ENCODE assay signal across 9 mouse cellular contexts in the genomic region with DNA sequence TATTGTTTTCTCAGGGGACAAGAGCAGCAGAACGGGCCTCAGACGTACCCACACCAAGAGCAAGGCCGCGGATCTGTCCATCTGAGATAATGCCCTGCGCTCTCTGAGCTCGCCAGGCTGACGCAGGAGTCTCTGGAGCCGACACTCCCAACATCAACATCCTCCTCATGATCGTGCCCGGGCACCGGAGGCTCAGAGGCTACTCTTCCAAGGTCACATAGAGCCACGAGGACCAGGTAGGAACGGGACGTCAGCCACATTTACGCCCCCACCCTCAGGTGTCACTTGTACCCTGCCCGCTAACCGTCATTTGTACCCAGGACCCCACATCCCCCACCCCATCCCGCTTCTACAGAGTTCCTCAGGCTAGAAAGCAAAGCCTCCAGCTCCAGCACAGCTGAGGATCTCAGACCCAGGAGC. TPM values are rescaled to one million over a fixed set of nuclear protein-coding genes. Genes with fewer than 3 reads are reported as not detected.
DNase-seq lines count a peak whose midpoint lies in the region; ATAC-seq and TF ChIP-seq lines count a peak whose summit lies in the region.
"Had no signal": no experiment of that assay in that cellular context is flagged by ENCODE, and none has a peak within 500 bp of the region (broad histone marks: within the 10 kb centered on the region; RNA-seq: fewer than 3 reads in every experiment).

No protein-coding gene starts in this region.

- peak overlapping the region; percentile 76 for H3K4me2 ChIP-seq in hindbrain, embryonic 15.5 days
- peak overlapping the region; percentile 99 for H3K4me2 ChIP-seq in lung, embryonic 14.5 days

- under 1% methylated on average over 18 of the region's 18 CpGs for WGBS in thymus, adult 2 months
- WGBS in hindbrain, embryonic 15.5 days: 0% methylated on average over 18 of the region's 18 CpGs
- 0% methylated on average over 18 of the region's 18 CpGs for WGBS in lung, embryonic 14.5 days
- WGBS in olfactory bulb, adult 2 months: under 1% methylated on average over 18 of the region's 18 CpGs

- peak; percentile 47 to 49 for DNase-seq in adrenal gland, postnatal 36 days
- no peak for DNase-seq in adrenal gland, postnatal 4 days (ENCODE audit: low spot score in 2 of 2)
- no peak for DNase-seq in thymus, adult 2 months
- DNase-seq in thymus, postnatal 25 days: no peak
- peak; percentile 63 for DNase-seq in lung, embryonic 14.5 days
- DNase-seq in layer of hippocampus, adult 18-20 months (ENCODE audit: low spot score in 2 of 2): no peak

- no peak; the same call in 1 of the 2 replicates for TF ChIP-seq CTCF in thymus, adult 2 months (IDR thresholded peaks at IDR 0.05; ENCODE audit: borderline replicate concordance, control insufficient read depth, extremely low read depth, insufficient read depth, low read length, poor library complexity)
- TF ChIP-seq CTCF in lung, embryonic 14.5 days (IDR thresholded peaks at IDR 0.05; ENCODE audit: low read depth): no peak
- TF ChIP-seq CTCF in olfactory bulb, adult 2 months (IDR thresholded peaks at IDR 0.05; ENCODE audit: insufficient read depth, low read depth, low read length): no peak

- H3K4me1 ChIP-seq in thymus, adult 2 months (replicated peaks; ENCODE audit: control insufficient read depth, insufficient read depth, low read length): peaks cover 12% of the 10 kb centered on the region
- H3K4me1 ChIP-seq in hindbrain, embryonic 15.5 days (replicated peaks): peaks cover 30% of the 10 kb centered on the region
- H3K4me1 ChIP-seq in lung, embryonic 14.5 days (ENCODE audit: insufficient read depth): 0 out of 2 replicates have a peak, but pooled peaks cover 3% of the 10 kb centered on the region
- H3K4me1 ChIP-seq in olfactory bulb, adult 2 months (ENCODE audit: control insufficient read depth, insufficient read depth, low read length): peaks cover 9% of the 10 kb centered on the region

- peak; percentile 80 for ATAC-seq in hindbrain, embryonic 15.5 days (ENCODE audit: low FRiP score, low read depth)
- peak; percentile 66 for ATAC-seq in lung, embryonic 14.5 days (ENCODE audit: insufficient read depth)

- H3K36me3 ChIP-seq in thymus, adult 2 months (ENCODE audit: control insufficient read depth, insufficient read depth, low read length): no peaks in the 10 kb centered on the region
- H3K36me3 ChIP-seq in hindbrain, embryonic 15.5 days: no peaks in the 10 kb centered on the region
- no peaks in the 10 kb centered on the region for H3K36me3 ChIP-seq in lung, embryonic 14.5 days (ENCODE audit: insufficient read depth)

- peak overlapping the region; percentile 74 for H3K9ac ChIP-seq in hindbrain, embryonic 15.5 days
- H3K9ac ChIP-seq in lung, embryonic 14.5 days: peak overlapping the region; percentile 80

- H3K4me3 ChIP-seq in thymus, adult 2 months (ENCODE audit: control insufficient read depth, insufficient read depth, low read length): peak overlapping the region; percentile 61
- peak overlapping the region; percentile 69 for H3K4me3 ChIP-seq in hindbrain, embryonic 15.5 days
- H3K4me3 ChIP-seq in lung, embryonic 14.5 days (ENCODE audit: low read depth, low read length): peak overlapping the region; percentile 75
- H3K4me3 ChIP-seq in olfactory bulb, adult 2 months (ENCODE audit: insufficient read depth, low read depth, low read length): peak overlapping the region; percentile 67

- H3K27ac ChIP-seq in thymus, adult 2 months (ENCODE audit: control insufficient read depth, insufficient read depth, low read length): no peak overlapping the region
- H3K27ac ChIP-seq in hindbrain, embryonic 15.5 days (replicated peaks): peak overlapping the region; percentile 93
- peak overlapping the region; percentile 74 for H3K27ac ChIP-seq in lung, embryonic 14.5 days (ENCODE audit: low read depth)
- no peak overlapping the region for H3K27ac ChIP-seq in olfactory bulb, adult 2 months (ENCODE audit: insufficient read depth, low read depth, low read length)

- no peaks in the 10 kb centered on the region for H3K27me3 ChIP-seq in thymus, adult 2 months (ENCODE audit: control insufficient read depth, insufficient read depth, low read length)
- H3K27me3 ChIP-seq in hindbrain, embryonic 15.5 days: no peaks in the 10 kb centered on the region
- H3K27me3 ChIP-seq in lung, embryonic 14.5 days (ENCODE audit: insufficient read depth, low read length): no peaks in the 10 kb centered on the region

- no peaks in the 10 kb centered on the region for H3K9me3 ChIP-seq in hindbrain, embryonic 15.5 days
- H3K9me3 ChIP-seq in lung, embryonic 14.5 days (ENCODE audit: low read depth, low read length): no peaks in the 10 kb centered on the region

- TF ChIP-seq POLR2A in thymus, adult 2 months (IDR thresholded peaks at IDR 0.05; ENCODE audit: control insufficient read depth, extremely low read depth, insufficient read depth, low read length, poor library complexity): no peak
- no peak for TF ChIP-seq POLR2A in olfactory bulb, adult 2 months (IDR thresholded peaks at IDR 0.05; ENCODE audit: insufficient read depth, low read depth, low read length)

RNA-seq across cellular contexts. Expression of gene 1700037H04Rik, which starts 0.4 kb away (rescaled TPM):
- total RNA-seq in adrenal gland, postnatal 36 days (2021): 100 to 1,000 TPM in 1 of 2 experiments, 10 to 100 TPM in 1; 83.7 to 125 TPM
- 10 to 100 TPM; 42.1 to 47.4 TPM for total RNA-seq in adrenal gland, postnatal 4 days (2021)
- 108 and 135 TPM in 2 replicates for polyA plus RNA-seq in thymus, adult 2 months (2012; rRNA removed)
- 86.4 and 90.9 TPM in 2 replicates for polyA plus RNA-seq in hindbrain, embryonic 15.5 days (2015; fragmentation: Nextera tagmentation; extraction: Ambion mirVana)
- polyA plus RNA-seq in lung, embryonic 14.5 days (2014; fragmentation: Nextera tagmentation; extraction: Ambion mirVana): 70.6 and 76.1 TPM in 2 replicates
- not detected in 2 replicates for polyA plus RNA-seq in olfactory bulb, adult 2 months (2012; ENCODE audit: insufficient read depth, insufficient read length, low replicate concordance, missing spikeins)
- 10 to 100 TPM; 57.7 to 60.0 TPM for total RNA-seq in layer of hippocampus, adult 18-20 months (2021)

RNA-seq across cellular contexts. Expression of gene Cenpb, which starts 20.4 kb away (rescaled TPM):
- 10 to 100 TPM; 60.0 to 68.2 TPM for total RNA-seq in adrenal gland, postnatal 36 days (2021)
- total RNA-seq in adrenal gland, postnatal 4 days (2021): 10 to 100 TPM; 81.8 to 84.8 TPM
- 45.6 and 52.5 TPM in 2 replicates for polyA plus RNA-seq in thymus, adult 2 months (2012; rRNA removed)
- polyA plus RNA-seq in hindbrain, embryonic 15.5 days (2015; fragmentation: Nextera tagmentation; extraction: Ambion mirVana): 15.2 and 15.5 TPM in 2 replicates
- polyA plus RNA-seq in lung, embryonic 14.5 days (2014; fragmentation: Nextera tagmentation; extraction: Ambion mirVana): 9.3 and 9.7 TPM in 2 replicates
- polyA plus RNA-seq in olfactory bulb, adult 2 months (2012; ENCODE audit: insufficient read depth, insufficient read length, low replicate concordance, missing spikeins): not detected in 2 replicates
- 10 to 100 TPM; 70.4 to 73.5 TPM for total RNA-seq in layer of hippocampus, adult 18-20 months (2021)

RNA-seq across cellular contexts. Expression of gene Gm11037, which starts 26.2 kb away (rescaled TPM):
- total RNA-seq in adrenal gland, postnatal 36 days (2021): not detected
- not detected for total RNA-seq in adrenal gland, postnatal 4 days (2021)
- polyA plus RNA-seq in thymus, adult 2 months (2012; rRNA removed): not detected in 2 replicates
- not detected in 2 replicates for polyA plus RNA-seq in hindbrain, embryonic 15.5 days (2015; fragmentation: Nextera tagmentation; extraction: Ambion mirVana)
- not detected in 2 replicates for polyA plus RNA-seq in lung, embryonic 14.5 days (2014; fragmentation: Nextera tagmentation; extraction: Ambion mirVana)
- polyA plus RNA-seq in olfactory bulb, adult 2 months (2012; ENCODE audit: insufficient read depth, insufficient read length, low replicate concordance, missing spikeins): not detected in 2 replicates
- total RNA-seq in layer of hippocampus, adult 18-20 months (2021): not detected
- polyA plus RNA-seq: large intestine, adult 2 months had no signal

RNA-seq across cellular contexts. Expression of gene Cdc25b, which starts 27.2 kb away (rescaled TPM):
- total RNA-seq in adrenal gland, postnatal 36 days (2021): 1 to 10 TPM; 5.5 to 5.7 TPM
- 10 to 100 TPM; 28.8 to 40.0 TPM for total RNA-seq in adrenal gland, postnatal 4 days (2021)
- polyA plus RNA-seq in thymus, adult 2 months (2012; rRNA removed): 121 and 150 TPM in 2 replicates
- polyA plus RNA-seq in hindbrain, embryonic 15.5 days (2015; fragmentation: Nextera tagmentation; extraction: Ambion mirVana): 29.2 and 30.8 TPM in 2 replicates
- polyA plus RNA-seq in lung, embryonic 14.5 days (2014; fragmentation: Nextera tagmentation; extraction: Ambion mirVana): 54.6 and 59.6 TPM in 2 replicates
- not detected in 2 replicates for polyA plus RNA-seq in olfactory bulb, adult 2 months (2012; ENCODE audit: insufficient read depth, insufficient read length, low replicate concordance, missing spikeins)
- 10 to 100 TPM; 15.5 to 15.9 TPM for total RNA-seq in layer of hippocampus, adult 18-20 months (2021)

RNA-seq across cellular contexts. Expression of gene Spef1, which starts 27.6 kb away (rescaled TPM):
- total RNA-seq in adrenal gland, postnatal 36 days (2021): 1 to 10 TPM; 4.9 to 6.1 TPM
- total RNA-seq in adrenal gland, postnatal 4 days (2021): 1 to 10 TPM; 5.8 to 6.7 TPM
- polyA plus RNA-seq in thymus, adult 2 months (2012; rRNA removed): 8.3 and 8.7 TPM in 2 replicates
- 10.3 and 10.9 TPM in 2 replicates for polyA plus RNA-seq in hindbrain, embryonic 15.5 days (2015; fragmentation: Nextera tagmentation; extraction: Ambion mirVana)
- polyA plus RNA-seq in lung, embryonic 14.5 days (2014; fragmentation: Nextera tagmentation; extraction: Ambion mirVana): 4.4 and 5.7 TPM in 2 replicates
- polyA plus RNA-seq in olfactory bulb, adult 2 months (2012; ENCODE audit: insufficient read depth, insufficient read length, low replicate concordance, missing spikeins): not detected in 2 replicates
- 1 to 10 TPM; 7.2 to 9.0 TPM for total RNA-seq in layer of hippocampus, adult 18-20 months (2021)

Comparison
In these comparisons a context has a peak if more than half of its experiments do, and no peak if none do; other contexts are left out.
1. DNase-seq: peak in adrenal gland, postnatal 36 days (2 of 2) and lung, embryonic 14.5 days (single experiment); none in adrenal gland, postnatal 4 days (0 of 2), thymus, adult 2 months (single experiment), thymus, postnatal 25 days (single experiment) and layer of hippocampus, adult 18-20 months (0 of 2).
2. H3K27ac ChIP-seq: peak in hindbrain, embryonic 15.5 days (single experiment) and lung, embryonic 14.5 days (single experiment); none in thymus, adult 2 months (single experiment) and olfactory bulb, adult 2 months (single experiment).
3. RNA of gene 1700037H04Rik, which starts 0.4 kb away (polyA plus RNA-seq): 108 to 135 TPM in thymus, adult 2 months, 86.4 to 90.9 TPM in hindbrain, embryonic 15.5 days and 70.6 to 76.1 TPM in lung, embryonic 14.5 days; not detected in olfactory bulb, adult 2 months; every median in the first group is over 10 times any median in the second.
4. Peak in every context shown above with its lines, with median percentiles within 50 percentile points of each other: H3K4me3 ChIP-seq.